Mouse (Mus musculus): ENCODE data around the gene Zfyve19. TPM values are rescaled to one million over a fixed set of nuclear protein-coding genes. Genes with fewer than 3 reads are reported as not detected.

Zfyve19 gene
- 26.6 to 40.7 TPM (median 34.8 TPM) in 4 replicates for total RNA-seq (2023)

GRCm38 (mm10) chr2:119208344-119209175, at the start of gene Zfyve19, which contains the start of gene Dnajc17:
TSS of gene Zfyve19 (plus strand) at chr2:119208617.
TSS of gene Dnajc17 (minus strand) at chr2:119208795.

DNA sequence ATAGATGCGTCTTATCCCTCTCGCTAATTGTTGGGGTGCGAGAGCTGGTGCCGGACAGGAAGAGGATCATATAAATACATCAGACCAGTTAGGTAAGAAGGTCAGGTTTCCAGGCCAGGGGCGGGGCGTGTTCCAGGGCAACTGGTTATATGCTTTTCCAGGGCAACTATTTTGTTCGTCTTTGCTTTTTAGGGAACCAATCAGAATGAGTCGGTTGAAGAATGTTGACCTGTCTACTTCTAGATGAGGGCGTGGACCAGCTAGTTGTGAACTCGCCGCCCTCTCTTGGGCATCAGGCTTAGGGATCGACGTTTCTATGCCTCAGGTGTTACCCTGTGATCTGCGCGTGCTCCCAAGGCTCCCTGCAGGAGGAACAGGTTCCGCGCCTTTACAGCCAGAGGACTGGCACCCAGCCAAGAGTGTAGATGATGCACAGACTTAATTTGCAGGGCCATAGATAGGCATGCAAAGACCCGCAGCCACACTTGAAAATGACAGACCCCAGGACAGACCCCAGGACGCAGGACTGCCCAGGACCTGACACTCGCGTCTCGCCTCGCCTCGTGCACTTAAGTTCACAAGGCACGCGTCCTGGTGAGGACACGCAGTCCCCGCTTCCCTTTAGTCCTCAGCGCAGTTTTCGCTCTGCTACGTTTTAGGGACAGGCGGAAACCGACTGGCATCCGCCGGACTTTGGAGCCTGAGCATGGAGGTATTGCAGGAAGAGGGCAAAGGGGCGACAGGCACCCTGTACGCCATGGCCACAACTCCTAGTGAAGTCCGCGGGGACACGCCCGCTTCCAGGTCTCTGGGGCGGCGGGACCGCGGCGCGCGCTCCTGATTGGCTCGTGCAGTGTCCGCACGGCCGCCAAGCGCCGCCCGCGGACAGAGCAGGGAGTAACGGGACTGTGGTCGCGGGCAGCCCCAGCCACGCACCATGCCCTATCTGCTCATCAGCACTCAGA, 41.2 kb upstream of the Zfyve19 start, which contains the start of gene Gchfr:
Gene Gchfr (plus strand): TSS at position 873 of the 965 bp plus-strand sequence.

GRCm38 (mm10) chr2:119173991-119174651, 34.3 kb upstream of the Zfyve19 start, which contains the start of gene Gm14137:
TSS of gene Gm14137 (plus strand) at chr2:119174509.

GRCm38 (mm10) chr2:119229775-119230704, 21.6 kb downstream of the Zfyve19 start, which contains the start of gene Ppp1r14d:
TSS of gene Ppp1r14d (minus strand) at chr2:119229906.

GRCm38 (mm10) chr2:119237210-119237870, 28.9 kb downstream of the Zfyve19 start, which contains the start of gene Spint1:
TSS of gene Spint1 (plus strand) at chr2:119237362.

Other genes with a start within 250 kb of the Zfyve19 start
- 11.3 to 15.1 TPM (median 12.8 TPM) in 4 replicates for gene Ccdc32, start 179.2 kb upstream of the Zfyve19 start, total RNA-seq (2023)
- 14.3 to 18.6 TPM (median 15.5 TPM) in 4 replicates for gene Rpusd2, start 173.8 kb upstream of the Zfyve19 start, total RNA-seq (2023)
- gene Knl1, start 161.5 kb upstream of the Zfyve19 start, total RNA-seq (2023) = 3.4 to 5.0 TPM (median 4.4 TPM) in 4 replicates
- gene Rad51, start 95.8 kb upstream of the Zfyve19 start, total RNA-seq (2023) = 1.4 to 5.4 TPM (median 2.6 TPM) in 4 replicates
- gene Rmdn3, start 51.6 kb upstream of the Zfyve19 start, total RNA-seq (2023) = 25.9 to 39.7 TPM (median 33.3 TPM) in 4 replicates
- 1.0 TPM in 1 of 4 replicates, not detected in the others for gene Gchfr, start 40.8 kb upstream of the Zfyve19 start, total RNA-seq (2023)
- 6.9 to 10.6 TPM (median 8.2 TPM) in 4 replicates for gene Gm14137, start 34.1 kb upstream of the Zfyve19 start, total RNA-seq (2023)
- gene Dnajc17, start 178 bp downstream of the Zfyve19 start, total RNA-seq (2023) = 14.5 to 21.2 TPM (median 20.4 TPM) in 4 replicates
- gene Ppp1r14d, start 21.3 kb downstream of the Zfyve19 start, total RNA-seq (2023) = not detected in 4 replicates
- gene Spint1, start 28.7 kb downstream of the Zfyve19 start, total RNA-seq (2023) = 0.24 TPM in 1 of 4 replicates, not detected in the others
- 0.35 to 0.79 TPM in 2 of 4 replicates, not detected in the others for gene Rhov, start 62.7 kb downstream of the Zfyve19 start, total RNA-seq (2023)
- 95.6 to 104 TPM (median 96.7 TPM) in 4 replicates for gene Vps18, start 80.1 kb downstream of the Zfyve19 start, total RNA-seq (2023)
- gene Dll4, start 117.2 kb downstream of the Zfyve19 start, total RNA-seq (2023) = 0.66 to 2.4 TPM (median 0.85 TPM) in 4 replicates
- gene Chac1, start 142.6 kb downstream of the Zfyve19 start, total RNA-seq (2023) = 0.60 to 1.1 TPM (median 1.0 TPM) in 4 replicates

Data from B cell, adult 62 days (primary cell).